Mouse (Mus musculus): Measurements from ENCODE around the gene Sprr2i. TPM values are rescaled to one million over a fixed set of nuclear protein-coding genes. Genes with fewer than 3 reads are reported as not detected.

The Sprr2i gene
- total RNA-seq (2017) = not detected in 2 replicates

- no peak for ATAC-seq (replicated peaks in 1 of 2; ENCODE audit: insufficient read depth in 1 of 2, low FRiP score in 2 of 2, low TSS enrichment in 1 of 2, low read depth in 1 of 2, poor library complexity in 2 of 2, severe bottlenecking in 2 of 2)
Measured at GRCm38 (mm10) chr3:92407691-92408090, at the start of gene Sprr2i. Gene Sprr2i (plus strand): TSS chr3:92407991.

- no peak for ATAC-seq (replicated peaks in 1 of 2; ENCODE audit: insufficient read depth in 1 of 2, low FRiP score in 2 of 2, low TSS enrichment in 1 of 2, low read depth in 1 of 2, poor library complexity in 2 of 2, severe bottlenecking in 2 of 2)
Measured at GRCm38 (mm10) chr3:92361619-92362018, 46.2 kb upstream of the Sprr2i start.

- no peak for ATAC-seq (replicated peaks in 1 of 2; ENCODE audit: insufficient read depth in 1 of 2, low FRiP score in 2 of 2, low TSS enrichment in 1 of 2, low read depth in 1 of 2, poor library complexity in 2 of 2, severe bottlenecking in 2 of 2)
Measured at GRCm38 (mm10) chr3:92364887-92365286, 42.9 kb upstream of the Sprr2i start, which contains the start of gene Sprr2f. Gene Sprr2f (plus strand): TSS chr3:92365187.

DNA sequence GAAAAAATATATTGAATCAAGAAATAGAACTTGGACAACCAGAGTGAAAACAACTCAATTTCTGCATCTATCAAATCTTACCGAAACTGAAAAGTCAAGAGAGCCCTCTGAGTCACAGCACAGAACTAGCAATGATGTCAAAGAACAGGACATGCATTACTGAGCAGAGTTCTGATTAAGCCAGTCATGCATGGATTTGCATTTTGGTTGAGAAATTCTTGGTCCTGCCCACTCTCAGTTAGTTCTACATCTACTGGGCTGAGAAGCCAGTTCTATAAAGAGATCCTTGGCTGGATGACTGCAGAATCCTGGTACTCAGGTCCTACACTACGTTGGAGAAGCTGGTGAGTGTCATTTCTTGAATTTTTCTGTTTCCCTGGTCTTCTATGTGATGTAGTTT is 34.2 kb upstream of the Sprr2i start:
- ATAC-seq (replicated peaks in 1 of 2; ENCODE audit: insufficient read depth in 1 of 2, low FRiP score in 2 of 2, low TSS enrichment in 1 of 2, low read depth in 1 of 2, poor library complexity in 2 of 2, severe bottlenecking in 2 of 2) = no peak

GRCm38 (mm10) chr3:92385385-92385784 is 22.4 kb upstream of the Sprr2i start, which contains the start of gene Sprr2h:
Gene Sprr2h (plus strand): TSS chr3:92385685.
- ATAC-seq (replicated peaks in 1 of 2; ENCODE audit: insufficient read depth in 1 of 2, low FRiP score in 2 of 2, low TSS enrichment in 1 of 2, low read depth in 1 of 2, poor library complexity in 2 of 2, severe bottlenecking in 2 of 2) = no peak

- no peak for ATAC-seq (replicated peaks in 1 of 2; ENCODE audit: insufficient read depth in 1 of 2, low FRiP score in 2 of 2, low TSS enrichment in 1 of 2, low read depth in 1 of 2, poor library complexity in 2 of 2, severe bottlenecking in 2 of 2)
Measured at GRCm38 (mm10) chr3:92394301-92394700, 13.5 kb upstream of the Sprr2i start.

DNA sequence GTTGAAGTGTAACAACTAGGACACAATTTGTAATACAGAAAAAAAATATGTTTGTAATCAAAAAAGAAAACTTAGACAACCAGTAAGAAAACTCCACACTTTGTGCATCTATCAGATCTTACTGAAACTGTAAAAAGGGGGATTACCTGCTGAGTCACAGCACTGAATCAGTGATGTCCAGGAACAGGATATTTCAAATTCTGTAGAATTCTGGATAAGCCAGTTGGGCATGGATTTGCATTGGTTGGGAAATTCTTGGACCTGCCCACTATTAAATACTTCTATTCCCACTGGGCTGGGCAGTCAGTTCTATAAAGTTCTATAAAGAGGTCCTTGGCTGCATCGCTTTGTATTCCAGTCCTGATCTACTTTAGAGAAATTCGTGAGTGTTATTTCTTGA is 10.0 kb downstream of the Sprr2i start, which contains the start of gene Sprr2j-ps:
Sprr2j-ps (plus strand) TSS at position 301 of the 400 bp plus-strand sequence.
- ATAC-seq (replicated peaks in 1 of 2; ENCODE audit: insufficient read depth in 1 of 2, low FRiP score in 2 of 2, low TSS enrichment in 1 of 2, low read depth in 1 of 2, poor library complexity in 2 of 2, severe bottlenecking in 2 of 2) = no peak

DNA sequence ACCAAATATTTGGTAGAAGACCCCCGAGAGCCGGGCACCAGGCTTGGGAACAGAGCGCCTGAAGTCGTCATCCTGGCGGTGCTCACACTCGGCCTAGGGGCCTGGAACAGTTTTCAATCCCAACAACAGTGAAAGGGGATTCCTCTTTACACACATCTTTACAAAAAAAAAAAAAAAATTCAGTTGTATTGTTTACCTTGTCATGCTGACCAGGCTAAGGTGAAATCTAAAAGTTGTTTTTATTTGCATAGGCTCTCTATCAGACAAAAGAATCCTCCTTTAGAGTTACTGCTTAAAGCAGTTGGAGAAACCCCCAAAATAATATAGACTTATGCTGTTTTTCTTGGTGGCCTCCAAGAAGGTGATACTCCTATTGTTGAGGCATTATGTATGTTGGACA is 21.5 kb downstream of the Sprr2i start, which contains the start of gene Gm9774:
Gm9774 (minus strand) TSS at position 101 of the 400 bp plus-strand sequence.
- ATAC-seq (replicated peaks in 1 of 2; ENCODE audit: insufficient read depth in 1 of 2, low FRiP score in 2 of 2, low TSS enrichment in 1 of 2, low read depth in 1 of 2, poor library complexity in 2 of 2, severe bottlenecking in 2 of 2) = no peak

DNA sequence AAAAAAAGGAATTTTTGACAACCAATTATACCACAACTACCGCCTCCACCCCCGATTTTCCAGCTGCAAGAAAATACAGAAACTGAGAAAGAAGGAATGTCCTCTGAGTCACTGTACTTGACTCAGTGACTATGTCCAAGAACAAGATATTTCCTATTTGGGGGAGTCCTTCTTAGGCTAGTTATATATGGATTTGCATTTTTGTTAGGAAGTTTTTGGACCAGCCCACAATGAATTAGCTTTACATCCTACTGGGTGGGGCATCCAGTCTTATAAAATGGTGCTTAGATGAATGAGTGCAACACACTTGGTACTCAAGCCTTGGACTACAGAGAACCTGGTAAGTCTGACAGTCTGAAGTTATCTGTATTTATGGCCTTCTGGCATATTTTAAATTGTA is 24.5 kb downstream of the Sprr2i start, which contains the start of gene Sprr2k:
Sprr2k (plus strand) TSS at position 301 of the 400 bp plus-strand sequence.
- ATAC-seq (replicated peaks in 1 of 2; ENCODE audit: insufficient read depth in 1 of 2, low FRiP score in 2 of 2, low TSS enrichment in 1 of 2, low read depth in 1 of 2, poor library complexity in 2 of 2, severe bottlenecking in 2 of 2) = no peak

DNA sequence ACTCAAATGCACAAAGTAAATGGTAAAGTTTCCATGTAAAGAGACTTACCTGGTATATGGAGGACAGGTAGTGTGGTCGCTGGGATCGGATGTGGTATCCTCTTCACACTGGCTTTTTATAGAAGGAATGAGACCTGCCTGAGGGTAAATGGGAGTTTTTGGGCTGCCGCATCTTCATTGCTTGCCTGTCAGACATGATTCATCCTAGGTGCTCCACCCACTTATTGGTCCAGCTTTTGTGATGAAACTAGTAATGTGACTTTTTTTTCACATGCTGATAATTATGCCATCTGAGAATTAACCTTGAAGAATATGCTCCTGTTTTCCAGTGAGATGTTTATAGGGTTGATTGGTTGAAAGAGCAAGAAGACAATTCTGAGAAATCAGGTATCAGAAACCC is 30.9 kb downstream of the Sprr2i start, which contains the start of gene Sprr1b:
Sprr1b (minus strand) TSS at position 101 of the 400 bp plus-strand sequence.
- ATAC-seq (replicated peaks in 1 of 2; ENCODE audit: insufficient read depth in 1 of 2, low FRiP score in 2 of 2, low TSS enrichment in 1 of 2, low read depth in 1 of 2, poor library complexity in 2 of 2, severe bottlenecking in 2 of 2) = no peak

GRCm38 (mm10) chr3:92440177-92440576 is 32.4 kb downstream of the Sprr2i start:
- no peak for ATAC-seq (replicated peaks in 1 of 2; ENCODE audit: insufficient read depth in 1 of 2, low FRiP score in 2 of 2, low TSS enrichment in 1 of 2, low read depth in 1 of 2, poor library complexity in 2 of 2, severe bottlenecking in 2 of 2)

DNA sequence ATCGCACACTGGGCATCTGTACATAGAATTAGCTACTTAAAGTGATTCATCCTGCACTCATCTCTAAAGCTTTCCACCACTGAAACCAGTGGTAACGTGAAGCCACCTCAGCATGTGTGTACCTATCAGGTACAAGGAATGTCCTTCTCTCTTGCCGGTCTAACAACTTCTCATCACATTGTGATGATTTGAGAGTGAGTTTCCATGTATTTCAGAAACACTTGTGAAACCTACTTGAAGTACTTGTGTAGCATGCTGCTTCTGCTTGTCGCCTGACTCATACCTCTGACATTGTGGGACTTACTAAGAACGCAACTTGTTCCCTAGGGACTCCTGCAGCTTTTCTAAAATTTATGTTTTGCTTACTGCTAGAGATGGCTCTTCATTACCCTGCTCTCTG is 47.4 kb downstream of the Sprr2i start:
- ATAC-seq (replicated peaks in 1 of 2; ENCODE audit: insufficient read depth in 1 of 2, low FRiP score in 2 of 2, low TSS enrichment in 1 of 2, low read depth in 1 of 2, poor library complexity in 2 of 2, severe bottlenecking in 2 of 2) = no peak

GRCm38 (mm10) chr3:92458620-92459019 is 50.8 kb downstream of the Sprr2i start, which contains the start of gene Sprr3:
Gene Sprr3 (minus strand): TSS chr3:92458720.
- no peak for ATAC-seq (replicated peaks in 1 of 2; ENCODE audit: insufficient read depth in 1 of 2, low FRiP score in 2 of 2, low TSS enrichment in 1 of 2, low read depth in 1 of 2, poor library complexity in 2 of 2, severe bottlenecking in 2 of 2)

Other genes with a start within 250 kb of the Sprr2i start
- not detected in 2 replicates for gene Sprr2a1, start 192.2 kb upstream of the Sprr2i start, total RNA-seq (2017)
- gene Sprr2a2, start 192.1 kb upstream of the Sprr2i start, total RNA-seq (2017) = 0.44 TPM in 1 of 2 replicates, not detected in the other
- not detected in 2 replicates for gene Sprr2a3, start 122.6 kb upstream of the Sprr2i start, total RNA-seq (2017)
- gene Sprr2b, start 91.4 kb upstream of the Sprr2i start, total RNA-seq (2017) = not detected in 2 replicates
- not detected in 2 replicates for gene Sprr2d, start 68.9 kb upstream of the Sprr2i start, total RNA-seq (2017)
- gene Sprr2e, start 55.8 kb upstream of the Sprr2i start, total RNA-seq (2017) = not detected in 2 replicates
- not detected in 2 replicates for gene Sprr2f, start 42.8 kb upstream of the Sprr2i start, total RNA-seq (2017)
- not detected in 2 replicates for gene Sprr2h, start 22.3 kb upstream of the Sprr2i start, total RNA-seq (2017)
- gene Sprr2j-ps, start 10.1 kb downstream of the Sprr2i start, total RNA-seq (2017) = not detected in 2 replicates
- gene Gm9774, start 21.4 kb downstream of the Sprr2i start, total RNA-seq (2017) = 1.0 and 1.6 TPM in 2 replicates
- gene Sprr2k, start 24.6 kb downstream of the Sprr2i start, total RNA-seq (2017) = not detected in 2 replicates
- not detected in 2 replicates for gene Sprr1b, start 30.8 kb downstream of the Sprr2i start, total RNA-seq (2017)
- not detected in 2 replicates for gene Sprr3, start 50.7 kb downstream of the Sprr2i start, total RNA-seq (2017)
- not detected in 2 replicates for gene Sprr1a, start 77.9 kb downstream of the Sprr2i start, total RNA-seq (2017)
- not detected in 2 replicates for gene Sprr4, start 92.5 kb downstream of the Sprr2i start, total RNA-seq (2017)
- gene 2310046K23Rik, start 126.5 kb downstream of the Sprr2i start, total RNA-seq (2017) = not detected in 2 replicates
- gene Ivl, start 165.7 kb downstream of the Sprr2i start, total RNA-seq (2017) = not detected in 2 replicates
- gene Smcp, start 181.0 kb downstream of the Sprr2i start, total RNA-seq (2017) = not detected in 2 replicates
- gene 2210017I01Rik, start 199.5 kb downstream of the Sprr2i start, total RNA-seq (2017) = not detected in 2 replicates
- not detected in 2 replicates for gene Lce6a, start 213.7 kb downstream of the Sprr2i start, total RNA-seq (2017)
- gene Lce1a1, start 240.3 kb downstream of the Sprr2i start, total RNA-seq (2017) = not detected in 2 replicates
- gene Lce1b, start 248.9 kb downstream of the Sprr2i start, total RNA-seq (2017) = not detected in 2 replicates